Mouse (Mus musculus): ENCODE results near the gene Ckm. TPM values are rescaled to one million over a fixed set of nuclear protein-coding genes. Genes with fewer than 3 reads are reported as not detected.

Ckm gene
- total RNA-seq (2014; rRNA removed) (0.07 and 11.0 TPM in 2 replicates), polyA plus RNA-seq (2012; rRNA removed) (0.16 and 0.18 TPM in 2 replicates)

- H3K9ac ChIP-seq (ENCODE audit: low read depth, low read length), result no peak within 1 kb of the TSS; the same call in 1 of the 2 replicates
Observed at GRCm38 (mm10) chr7:19404476-19404875, at the start of gene Ckm. Gene Ckm, plus strand, starts transcription at chr7:19404776.

GRCm38 (mm10) chr7:19354991-19355390, 49.6 kb upstream of the Ckm start:
- H3K27me3 ChIP-seq (ENCODE audit: control insufficient read depth, insufficient read depth, low read length), result no peaks in the 10 kb centered on the region
- H3K9ac ChIP-seq (ENCODE audit: low read depth, low read length), result no peak overlapping the region
- WGBS, result 93% methylated on average over 5 of the region's 5 CpGs
- no peaks in the 10 kb centered on the region for H3K79me2 ChIP-seq (ENCODE audit: control insufficient read depth, insufficient read depth, low read length)
- H3K4me1 ChIP-seq (ENCODE audit: control insufficient read depth, insufficient read depth, low read length), result 0 out of 2 replicates have a peak, but pooled peaks cover 2% of the 10 kb centered on the region
- H3K36me3 ChIP-seq (ENCODE audit: control insufficient read depth, insufficient read depth, low read length), result no peaks in the 10 kb centered on the region
- no peak for DNase-seq (ENCODE audit: extremely low read depth, low read depth, low spot score)
- no peak for TF ChIP-seq POLR2A (IDR thresholded peaks at IDR 0.05; ENCODE audit: extremely low read depth, insufficient read depth, low read length)
- TF ChIP-seq CTCF (IDR thresholded peaks at IDR 0.05; ENCODE audit: low read depth, low read length), result no peak
- no peak overlapping the region for H3K4me3 ChIP-seq (ENCODE audit: insufficient read depth, low read depth, low read length)
- no peak overlapping the region for H3K27ac ChIP-seq (replicated peaks; ENCODE audit: insufficient read depth, low read depth, low read length)

More at GRCm38 (mm10) chr7:19404476-19404875, at the start of gene Ckm:
- Histone ChIP-seq H3K4me3 (ENCODE audit: insufficient read depth, low read depth, low read length) (peak within 1 kb of the TSS; percentile 33; the same call in 1 of the 2 replicates), H3K27me3 (ENCODE audit: control insufficient read depth, insufficient read depth, low read length) (peaks cover 18% of the 10 kb centered on the region; the same call in 1 of the 2 replicates), H3K27ac (replicated peaks; ENCODE audit: insufficient read depth, low read depth, low read length) (no peak within 1 kb of the TSS), H3K79me2 (ENCODE audit: control insufficient read depth, insufficient read depth, low read length) (no peaks in the 10 kb centered on the region), H3K36me3 (ENCODE audit: control insufficient read depth, insufficient read depth, low read length) (no peaks in the 10 kb centered on the region), H3K4me1 (ENCODE audit: control insufficient read depth, insufficient read depth, low read length) (peaks cover 2% of the 10 kb centered on the region; the same call in 1 of the 2 replicates)
- TF ChIP-seq CTCF (IDR thresholded peaks at IDR 0.05; ENCODE audit: low read depth, low read length) (no peak), POLR2A (IDR thresholded peaks at IDR 0.05; ENCODE audit: extremely low read depth, insufficient read depth, low read length) (no peak)
- no peak for DNase-seq (ENCODE audit: extremely low read depth, low read depth, low spot score)
- WGBS, result 59% methylated on average over 7 of the region's 7 CpGs

DNA sequence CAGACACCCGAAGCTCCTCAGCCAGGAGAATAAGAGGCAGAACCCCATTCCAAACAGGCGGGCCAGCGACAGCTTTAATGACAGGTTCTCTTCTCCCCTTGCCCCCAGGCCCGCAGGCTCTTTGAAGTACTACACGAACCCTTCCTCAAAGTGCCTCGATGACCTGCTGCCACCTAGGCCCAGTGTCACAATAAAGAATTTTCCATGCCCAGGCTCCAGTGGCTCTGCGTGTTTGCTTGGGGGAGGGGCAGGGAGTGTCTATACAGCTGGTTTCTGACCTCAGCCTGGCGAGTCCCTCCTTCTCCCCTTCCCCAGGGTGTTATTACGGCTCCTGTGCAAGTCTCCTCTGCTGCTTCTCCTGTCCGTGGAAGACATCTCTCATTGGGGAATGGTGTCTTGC, 48.3 kb upstream of the Ckm start:
- H3K36me3 ChIP-seq (ENCODE audit: control insufficient read depth, insufficient read depth, low read length), result no peaks in the 10 kb centered on the region
- 0 out of 2 replicates have a peak, but pooled peaks cover 2% of the 10 kb centered on the region for H3K4me1 ChIP-seq (ENCODE audit: control insufficient read depth, insufficient read depth, low read length)
- H3K79me2 ChIP-seq (ENCODE audit: control insufficient read depth, insufficient read depth, low read length), result no peaks in the 10 kb centered on the region
- H3K4me3 ChIP-seq (ENCODE audit: insufficient read depth, low read depth, low read length), result no peak overlapping the region
- DNase-seq (ENCODE audit: extremely low read depth, low read depth, low spot score), result no peak
- 79% methylated on average over 10 of the region's 10 CpGs for WGBS
- H3K27ac ChIP-seq (replicated peaks; ENCODE audit: insufficient read depth, low read depth, low read length), result no peak overlapping the region
- no peak overlapping the region for H3K9ac ChIP-seq (ENCODE audit: low read depth, low read length)
- no peaks in the 10 kb centered on the region for H3K27me3 ChIP-seq (ENCODE audit: control insufficient read depth, insufficient read depth, low read length)
- TF ChIP-seq CTCF (IDR thresholded peaks at IDR 0.05; ENCODE audit: low read depth, low read length) (no peak), POLR2A (IDR thresholded peaks at IDR 0.05; ENCODE audit: extremely low read depth, insufficient read depth, low read length) (no peak)

- no peak for DNase-seq (ENCODE audit: extremely low read depth, low read depth, low spot score)
- TF ChIP-seq POLR2A (IDR thresholded peaks at IDR 0.05; ENCODE audit: extremely low read depth, insufficient read depth, low read length) (no peak), CTCF (IDR thresholded peaks at IDR 0.05; ENCODE audit: low read depth, low read length) (no peak)
- no peaks in the 10 kb centered on the region for H3K27me3 ChIP-seq (ENCODE audit: control insufficient read depth, insufficient read depth, low read length)
- H3K27ac ChIP-seq (replicated peaks; ENCODE audit: insufficient read depth, low read depth, low read length), result no peak overlapping the region
- H3K4me1 ChIP-seq (ENCODE audit: control insufficient read depth, insufficient read depth, low read length), result 0 out of 2 replicates have a peak, but pooled peaks cover 2% of the 10 kb centered on the region
- no peak overlapping the region for H3K9ac ChIP-seq (ENCODE audit: low read depth, low read length)
- WGBS, result 93% methylated on average over 25 of the region's 25 CpGs
- no peaks in the 10 kb centered on the region for H3K79me2 ChIP-seq (ENCODE audit: control insufficient read depth, insufficient read depth, low read length)
- no peaks in the 10 kb centered on the region for H3K36me3 ChIP-seq (ENCODE audit: control insufficient read depth, insufficient read depth, low read length)
- no peak overlapping the region for H3K4me3 ChIP-seq (ENCODE audit: insufficient read depth, low read depth, low read length)
Observed at GRCm38 (mm10) chr7:19357381-19358375, 46.9 kb upstream of the Ckm start.

- H3K4me1 ChIP-seq (ENCODE audit: control insufficient read depth, insufficient read depth, low read length), result peaks cover 4% of the 10 kb centered on the region; the same call in 1 of the 2 replicates
- H3K9ac ChIP-seq (ENCODE audit: low read depth, low read length), result no peak overlapping the region
- DNase-seq (ENCODE audit: extremely low read depth, low read depth, low spot score), result no peak
- no peak overlapping the region for H3K27ac ChIP-seq (replicated peaks; ENCODE audit: insufficient read depth, low read depth, low read length)
- no peak for TF ChIP-seq POLR2A (IDR thresholded peaks at IDR 0.05; ENCODE audit: extremely low read depth, insufficient read depth, low read length)
- TF ChIP-seq CTCF (IDR thresholded peaks at IDR 0.05; ENCODE audit: low read depth, low read length), result no peak
- H3K4me3 ChIP-seq (ENCODE audit: insufficient read depth, low read depth, low read length), result peak overlapping the region; percentile 90
- H3K79me2 ChIP-seq (ENCODE audit: control insufficient read depth, insufficient read depth, low read length), result no peaks in the 10 kb centered on the region
- WGBS, result 13% methylated on average over 13 of the region's 13 CpGs
- H3K36me3 ChIP-seq (ENCODE audit: control insufficient read depth, insufficient read depth, low read length), result no peaks in the 10 kb centered on the region
- H3K27me3 ChIP-seq (ENCODE audit: control insufficient read depth, insufficient read depth, low read length), result no peaks in the 10 kb centered on the region
Observed at GRCm38 (mm10) chr7:19358634-19359033, 45.9 kb upstream of the Ckm start.
